Mouse (Mus musculus) midbrain, embryonic 15.5 days (tissue): Measurements from ENCODE around the gene Lzts3. TPM values are rescaled to one million over a fixed set of nuclear protein-coding genes. Genes with fewer than 3 reads are reported as not detected.
"Not testable (repeated sequence)": the region's sequence is repeated elsewhere in the genome, so short reads cannot be mapped to it uniquely, and the experiment has no call there.

Experiments
- ATAC-seq: fragments of 200-750 bp; cut with Nextera tagmentation; replicated peaks from 2 replicates; pipeline ENCODE4 v1.8.0; 2017; ENCODE audit warnings: moderate TSS enrichment
- H3K27ac ChIP-seq: fragments of 300-500 bp; sonication (generic); 2 replicates; pipeline ENCODE4 v1.5.1; 2015; ENCODE audit warnings: mild to moderate bottlenecking, inconsistent platforms
- H3K27me3 ChIP-seq: fragments of 300-500 bp; sonication (generic); replicated peaks from 2 replicates; pipeline ENCODE4 v1.6.1; 2015; ENCODE audit warnings: inconsistent platforms
- H3K36me3 ChIP-seq: fragments of 300-500 bp; sonication (generic); replicated peaks from 2 replicates; pipeline ENCODE4 v1.6.1; 2015; ENCODE audit warnings: inconsistent platforms
- H3K4me1 ChIP-seq: fragments of 300-500 bp; sonication (generic); 2 replicates; pipeline ENCODE4 v1.6.1; 2015; ENCODE audit warnings: inconsistent platforms
- H3K4me2 ChIP-seq: fragments of 300-500 bp; sonication (generic); 2 replicates; pipeline ENCODE4 v1.6.1; 2015; ENCODE audit warnings: inconsistent platforms, mild to moderate bottlenecking, moderate library complexity
- H3K4me3 ChIP-seq: fragments of 300-500 bp; sonication (generic); 2 replicates; pipeline ENCODE4 v1.5.1; 2015; ENCODE audit warnings: mild to moderate bottlenecking, inconsistent platforms
- H3K9ac ChIP-seq: fragments of 300-500 bp; sonication (generic); 2 replicates; pipeline ENCODE4 v1.6.1; 2015; ENCODE audit warnings: mild to moderate bottlenecking, inconsistent platforms
- H3K9me3 ChIP-seq: fragments of 300-500 bp; sonication (generic); 2 replicates; pipeline ENCODE4 v1.6.1; 2016; ENCODE audit warnings: inconsistent platforms
- WGBS: fragments of 180-500 bp; shearing (Covaris S2); methylation state at CpG from one replicate; pipeline ENCODE4 v1.1.7; 2015; ENCODE audit warnings: mixed read lengths; 5-methylcytosine and 5-hydroxymethylcytosine counted together
- polyA plus RNA-seq: library from polyadenylated mRNA; unstranded; fragments of >200 nt; fragmentation: Nextera tagmentation; extraction: Ambion mirVana; gene quantifications from 2 replicates; pipeline ENCODE4 v1.2.1, GENCODE M21; 2015

Gene Lzts3
- polyA plus RNA-seq, 1 experiment from 2014 or later = 17.9 TPM

DNA sequence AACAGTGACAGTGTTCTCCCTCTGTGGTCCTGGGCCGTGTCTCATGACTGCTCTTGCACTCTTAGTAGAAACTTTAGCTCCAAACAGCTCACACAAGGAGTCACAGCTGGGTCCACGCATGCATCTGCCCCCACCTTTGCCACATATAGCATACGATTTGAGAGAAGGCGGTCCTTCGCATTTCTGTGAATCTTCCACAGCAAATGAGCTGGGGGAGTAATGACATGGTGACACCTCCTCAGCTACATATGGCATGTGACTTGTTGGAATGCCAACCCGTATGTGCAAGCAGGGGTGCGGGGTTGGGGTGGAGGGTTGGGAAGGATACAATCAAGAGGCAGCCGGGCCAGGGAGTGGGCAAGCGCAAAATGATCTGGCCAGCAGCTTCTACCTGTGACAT, 13.9 kb upstream of the Lzts3 start:
- no peak overlapping the region for H3K27ac ChIP-seq
- H3K4me1 ChIP-seq = no peaks in the 10 kb centered on the region
- H3K9ac ChIP-seq = no peak overlapping the region
- no peaks in the 10 kb centered on the region for H3K27me3 ChIP-seq
- no peak overlapping the region for H3K4me3 ChIP-seq
- no peak for ATAC-seq
- 93% methylated on average over 9 of the region's 9 CpGs for WGBS
- no peak overlapping the region for H3K4me2 ChIP-seq
- H3K9me3 ChIP-seq = no peaks in the 10 kb centered on the region
- peaks cover 38% of the 10 kb centered on the region for H3K36me3 ChIP-seq

DNA sequence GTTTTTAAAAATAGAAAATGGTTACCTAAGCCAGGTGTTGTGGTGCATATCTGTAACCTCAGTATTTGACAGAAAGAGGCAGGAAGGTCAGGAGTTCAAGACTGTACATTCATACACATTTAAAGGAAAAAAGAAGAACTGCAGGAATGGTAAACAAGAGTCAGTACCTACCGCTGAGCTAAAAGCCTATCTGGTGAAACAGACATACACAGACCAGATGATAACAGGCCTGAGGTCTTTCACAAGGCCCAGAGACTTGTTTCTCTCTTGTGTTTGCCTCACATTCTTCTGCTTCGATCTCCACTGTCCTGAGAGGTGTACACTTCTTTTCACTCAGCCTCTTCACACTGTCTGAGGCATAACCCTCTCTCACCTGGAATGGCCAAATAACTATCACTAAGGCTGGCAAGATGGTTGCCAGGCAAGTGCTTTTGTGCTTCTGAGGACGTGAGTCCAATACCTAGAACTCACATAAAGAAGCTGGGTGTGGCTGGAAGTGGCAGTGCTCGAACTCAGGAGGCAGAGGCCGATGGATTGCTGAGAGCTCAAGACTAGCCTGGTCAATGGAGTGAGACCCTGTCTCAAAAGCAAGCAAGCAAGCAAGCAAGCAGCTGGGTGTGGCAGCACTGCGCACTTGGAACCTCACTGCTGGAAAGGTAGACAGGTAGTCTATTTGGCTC, 13.2 kb upstream of the Lzts3 start:
- no peaks in the 10 kb centered on the region for H3K27me3 ChIP-seq
- no peak overlapping the region for H3K27ac ChIP-seq
- no peak overlapping the region for H3K9ac ChIP-seq
- H3K4me3 ChIP-seq = no peak overlapping the region
- no peaks in the 10 kb centered on the region for H3K9me3 ChIP-seq
- WGBS = 94% methylated on average over 6 of the region's 6 CpGs
- peaks cover 41% of the 10 kb centered on the region for H3K36me3 ChIP-seq
- H3K4me2 ChIP-seq = no peak overlapping the region
- no peaks in the 10 kb centered on the region for H3K4me1 ChIP-seq
- no peak for ATAC-seq

DNA sequence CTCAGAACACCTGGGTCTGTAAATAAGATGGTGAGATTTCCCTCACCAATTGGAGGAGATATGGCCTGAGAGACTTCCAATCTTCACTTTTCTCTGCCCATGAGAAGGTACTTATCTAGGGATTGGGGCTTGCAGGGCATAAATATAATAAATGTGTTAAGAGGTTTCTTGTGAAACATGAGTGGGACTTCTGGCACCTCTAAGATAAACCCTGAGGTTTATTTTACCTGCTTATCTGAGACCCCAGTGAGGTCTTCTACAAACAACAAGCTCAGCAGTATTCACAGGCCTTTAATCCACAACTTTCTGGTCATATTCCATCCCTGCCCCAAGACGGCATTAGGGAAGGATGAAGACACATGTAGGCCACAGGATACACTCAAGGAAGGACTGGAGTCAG, 11.2 kb upstream of the Lzts3 start:
- no peaks in the 10 kb centered on the region for H3K27me3 ChIP-seq
- no peaks in the 10 kb centered on the region for H3K9me3 ChIP-seq
- H3K4me1 ChIP-seq = no peaks in the 10 kb centered on the region
- H3K27ac ChIP-seq = no peak overlapping the region
- H3K4me3 ChIP-seq = no peak overlapping the region
- H3K9ac ChIP-seq = no peak overlapping the region
- peaks cover 45% of the 10 kb centered on the region for H3K36me3 ChIP-seq
- no peak overlapping the region for H3K4me2 ChIP-seq
- WGBS = 84% methylated on average over 1 of the region's 1 CpGs
- ATAC-seq = no peak

DNA sequence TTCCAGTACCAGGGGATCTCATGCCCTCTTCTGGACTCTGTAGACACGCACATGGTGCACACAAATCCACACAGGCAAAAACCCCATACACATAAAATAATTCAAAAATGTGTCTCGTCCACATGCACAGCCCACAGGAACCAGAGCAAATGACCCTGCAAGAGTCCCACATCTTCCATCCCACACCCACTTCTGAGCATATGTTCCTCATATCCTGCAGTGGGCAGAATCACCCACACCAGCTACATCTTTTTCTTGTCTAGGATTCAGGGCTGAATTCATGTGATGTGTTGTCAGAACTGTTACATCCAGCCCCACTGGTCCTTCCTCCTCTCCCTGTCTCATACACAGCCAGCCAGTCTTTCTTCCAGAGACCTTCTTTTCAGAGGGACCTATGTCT, 10.7 kb upstream of the Lzts3 start:
- Histone ChIP-seq H3K36me3 (peaks cover 41% of the 10 kb centered on the region), H3K9me3 (no peaks in the 10 kb centered on the region), H3K4me3 (no peak overlapping the region), H3K4me2 (no peak overlapping the region), H3K4me1 (no peaks in the 10 kb centered on the region), H3K27ac (no peak overlapping the region), H3K9ac (no peak overlapping the region), H3K27me3 (no peaks in the 10 kb centered on the region)
- WGBS = 94% methylated on average over 2 of the region's 2 CpGs
- ATAC-seq = no peak

DNA sequence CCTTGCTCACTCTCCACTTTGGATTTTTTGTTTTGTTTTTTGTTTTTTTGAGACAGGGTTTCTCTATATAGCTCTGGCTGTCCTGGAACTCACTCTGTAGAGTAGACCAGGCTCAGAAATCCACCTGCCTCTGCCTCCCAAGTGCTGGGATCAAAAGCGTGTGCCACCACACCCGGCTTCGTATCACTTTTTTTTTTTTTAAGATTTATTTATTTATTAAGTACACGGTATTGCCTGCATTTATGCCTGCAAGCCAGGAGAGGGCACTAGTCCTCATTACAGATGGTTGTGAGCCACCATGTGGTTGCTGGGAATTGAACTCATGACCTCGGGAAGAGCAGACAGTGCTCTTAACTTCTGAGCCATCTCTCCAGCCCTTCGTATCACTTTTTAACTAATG, 6.4 kb upstream of the Lzts3 start:
- 81% methylated on average over 6 of the region's 6 CpGs for WGBS
- H3K4me3 ChIP-seq = not testable (repeated sequence)

DNA sequence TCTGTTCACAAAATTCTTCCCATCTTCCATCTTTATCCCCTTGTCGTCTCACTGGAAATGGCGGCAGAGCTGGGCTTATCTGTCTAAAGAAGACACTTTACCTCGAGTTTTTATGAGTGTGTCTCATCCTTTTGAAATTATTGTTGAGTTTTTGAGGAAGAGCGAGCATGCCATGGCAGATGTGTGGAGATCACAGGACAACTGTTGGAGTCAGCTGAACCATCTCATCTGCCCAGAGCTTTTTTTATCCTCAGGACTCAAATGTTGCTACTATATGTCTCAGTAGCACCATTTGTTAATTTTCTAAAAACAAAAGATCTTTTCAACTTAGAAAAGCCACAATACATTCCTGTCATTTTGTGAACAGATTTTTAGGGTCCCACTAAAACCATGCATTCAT, 2.6 kb upstream of the Lzts3 start:
- Histone ChIP-seq H3K9ac (no peak overlapping the region), H3K36me3 (no peaks in the 10 kb centered on the region), H3K4me2 (no peak overlapping the region), H3K27ac (no peak overlapping the region), H3K27me3 (no peaks in the 10 kb centered on the region), H3K4me1 (peaks cover 16% of the 10 kb centered on the region), H3K9me3 (no peaks in the 10 kb centered on the region), H3K4me3 (no peak overlapping the region)
- 87% methylated on average over 4 of the region's 4 CpGs for WGBS
- ATAC-seq = no peak

More for the DNA sequence above, 6.4 kb upstream of the Lzts3 start:
- H3K36me3 ChIP-seq = peaks cover 16% of the 10 kb centered on the region; the same call in 1 of the 2 replicates
- H3K9me3 ChIP-seq, H3K27ac ChIP-seq, H3K9ac ChIP-seq, H3K27me3 ChIP-seq, H3K4me1 ChIP-seq, ATAC-seq, H3K4me2 ChIP-seq: not testable (repeated sequence)

DNA sequence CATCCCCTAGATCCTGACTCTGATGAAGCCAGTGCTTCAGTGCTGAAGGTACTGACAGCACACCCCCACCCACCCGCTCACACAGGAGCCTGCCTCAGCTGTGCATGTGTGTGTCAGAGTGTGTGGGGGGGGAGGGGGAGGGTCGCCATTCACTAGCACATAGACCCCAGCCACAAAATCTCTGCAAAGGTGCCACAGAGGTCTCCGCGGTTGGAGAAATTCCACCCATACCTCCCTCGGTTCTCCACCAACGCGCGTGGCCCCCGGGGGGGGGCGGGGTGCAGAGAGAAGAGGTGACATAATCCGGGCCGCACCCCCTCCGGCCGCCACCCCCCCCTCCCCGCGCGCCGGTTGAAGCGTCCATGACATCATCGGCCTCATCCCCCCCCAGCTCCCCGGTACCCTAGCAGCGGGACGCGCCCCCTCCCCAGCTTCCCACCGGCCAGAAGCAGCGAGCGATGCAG, 374 bp downstream of the Lzts3 start:
- WGBS = under 1% methylated on average over 16 of the region's 27 CpGs
- H3K27ac ChIP-seq = peak overlapping the region; percentile 79
- peak overlapping the region; percentile 76 for H3K9ac ChIP-seq
- peak overlapping the region; percentile 77 for H3K4me2 ChIP-seq
- peak; percentile 89 for ATAC-seq
- peak overlapping the region; percentile 81 for H3K4me3 ChIP-seq
- no peaks in the 10 kb centered on the region for H3K36me3 ChIP-seq
- peaks cover 14% of the 10 kb centered on the region for H3K27me3 ChIP-seq
- no peaks in the 10 kb centered on the region for H3K9me3 ChIP-seq
- H3K4me1 ChIP-seq = peaks cover 16% of the 10 kb centered on the region

DNA sequence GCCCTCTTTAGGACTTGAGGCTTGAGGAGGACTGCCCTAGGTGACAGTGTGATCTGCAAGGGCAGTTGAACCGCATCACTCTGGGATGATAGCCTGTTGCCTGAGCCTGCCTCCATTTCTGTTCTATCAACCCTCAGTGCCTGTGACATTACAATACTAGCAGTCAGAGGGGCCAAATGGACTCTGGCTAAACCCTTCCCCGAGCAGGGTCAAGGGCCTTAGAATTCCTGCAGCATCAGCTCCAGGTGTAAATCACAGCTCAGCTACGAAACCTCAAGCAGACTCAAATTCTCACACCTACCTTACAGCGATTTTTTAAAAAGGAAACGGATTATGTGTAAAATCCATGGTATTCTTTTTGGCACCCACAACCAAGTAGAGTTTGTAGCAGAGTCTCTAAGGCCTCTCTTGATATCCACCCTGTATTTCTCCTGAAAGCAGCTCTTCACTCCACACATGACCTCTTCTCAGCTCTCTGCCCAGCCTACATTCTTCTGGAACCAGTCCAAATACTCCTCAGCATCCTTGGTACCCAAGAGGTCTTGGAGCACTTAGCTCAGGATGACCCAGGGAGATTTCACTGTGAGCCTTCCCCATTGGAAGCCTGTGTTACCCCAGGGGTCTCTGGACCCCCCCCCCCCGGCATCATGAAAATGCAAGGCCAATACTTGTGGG, 1.1 kb downstream of the Lzts3 start:
- peak overlapping the region; percentile 76 for H3K9ac ChIP-seq
- H3K27me3 ChIP-seq = peaks cover 22% of the 10 kb centered on the region
- 77% methylated on average over 6 of the region's 6 CpGs for WGBS
- H3K4me2 ChIP-seq = peak overlapping the region; percentile 77
- H3K4me1 ChIP-seq = peaks cover 16% of the 10 kb centered on the region
- H3K36me3 ChIP-seq = no peaks in the 10 kb centered on the region
- H3K4me3 ChIP-seq = peak overlapping the region; percentile 81
- H3K9me3 ChIP-seq = no peaks in the 10 kb centered on the region
- H3K27ac ChIP-seq = no peak overlapping the region
- ATAC-seq = no peak

DNA sequence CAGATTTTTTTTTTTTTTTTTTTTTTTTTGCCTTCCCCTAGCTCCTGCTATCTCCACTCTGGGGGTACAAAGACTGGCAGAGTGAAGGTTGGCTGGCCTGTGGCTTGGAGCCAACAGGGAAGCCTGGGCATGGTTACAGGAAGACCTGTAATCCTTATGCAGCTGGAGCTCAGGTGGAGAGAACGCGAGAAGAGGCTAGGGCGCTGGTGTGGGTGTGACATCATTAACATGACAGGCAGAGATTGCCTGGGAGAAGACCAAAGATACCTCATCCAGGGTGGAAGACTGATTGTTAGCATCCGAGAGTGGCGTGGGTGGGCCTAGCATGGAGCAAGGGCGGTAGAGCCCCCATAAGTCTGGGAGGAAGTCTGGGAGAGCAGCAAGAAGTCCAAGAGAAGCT, 3.3 kb downstream of the Lzts3 start:
- peaks cover 33% of the 10 kb centered on the region for H3K4me1 ChIP-seq
- no peaks in the 10 kb centered on the region for H3K9me3 ChIP-seq
- ATAC-seq = no peak
- H3K4me3 ChIP-seq = no peak overlapping the region
- no peaks in the 10 kb centered on the region for H3K36me3 ChIP-seq
- H3K27me3 ChIP-seq = peaks cover 44% of the 10 kb centered on the region
- WGBS = 84% methylated on average over 6 of the region's 6 CpGs
- no peak overlapping the region for H3K9ac ChIP-seq
- H3K4me2 ChIP-seq = no peak overlapping the region
- no peak overlapping the region for H3K27ac ChIP-seq

DNA sequence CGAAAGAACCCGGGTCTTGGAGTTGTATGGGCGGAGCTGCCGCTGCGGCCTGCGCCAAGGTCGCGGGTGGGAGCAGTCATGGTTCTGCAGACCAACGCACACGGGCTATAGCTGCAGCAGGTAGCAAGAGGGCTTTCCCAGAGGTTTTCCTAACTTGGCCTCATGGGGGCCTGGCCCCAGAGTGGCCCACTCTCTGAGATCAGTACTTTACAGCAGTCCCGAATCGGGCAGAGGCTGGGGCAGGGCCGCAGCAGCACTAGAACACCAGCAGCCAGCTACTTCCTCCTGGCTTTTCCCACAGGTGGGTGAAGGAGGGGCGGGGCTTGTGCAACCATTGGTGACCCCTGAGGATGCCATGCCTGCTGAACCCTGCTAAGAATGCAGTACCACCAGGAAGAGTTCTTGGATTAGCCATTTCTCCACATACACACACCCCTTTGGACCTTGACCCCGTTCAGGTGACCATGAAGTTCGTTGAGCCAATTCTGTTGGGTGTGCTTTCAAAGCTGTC, 4.4 kb downstream of the Lzts3 start:
- H3K9me3 ChIP-seq = no peaks in the 10 kb centered on the region
- H3K4me2 ChIP-seq = no peak overlapping the region
- peaks cover 52% of the 10 kb centered on the region for H3K27me3 ChIP-seq
- no peak for ATAC-seq
- H3K4me1 ChIP-seq = peaks cover 35% of the 10 kb centered on the region
- no peak overlapping the region for H3K9ac ChIP-seq
- H3K27ac ChIP-seq = no peak overlapping the region
- H3K4me3 ChIP-seq = no peak overlapping the region
- 37% methylated on average over 16 of the region's 16 CpGs for WGBS
- H3K36me3 ChIP-seq = no peaks in the 10 kb centered on the region

DNA sequence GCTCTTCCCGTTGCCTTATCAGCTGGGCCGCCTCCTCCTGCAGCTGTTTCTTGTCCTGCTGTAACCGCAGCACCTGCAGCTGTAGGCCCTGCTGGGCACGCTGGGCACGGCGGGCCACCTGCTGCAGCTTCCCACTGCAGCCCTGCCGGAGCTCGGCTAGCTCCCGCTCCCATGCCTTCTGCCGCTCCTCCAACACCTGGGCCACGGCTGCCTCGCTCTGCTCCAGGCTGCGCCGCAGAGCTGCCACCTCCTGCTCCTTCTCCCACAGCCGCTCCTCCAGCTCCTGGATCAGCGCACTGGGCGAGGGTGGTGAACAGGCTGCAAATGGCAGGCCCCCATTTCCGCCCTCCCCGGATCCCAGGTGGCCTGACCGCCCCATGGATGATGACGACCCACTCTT, 6.8 kb downstream of the Lzts3 start:
- WGBS = 17% methylated on average over 21 of the region's 21 CpGs
- Histone ChIP-seq H3K36me3 (no peaks in the 10 kb centered on the region), H3K27me3 (peaks cover 52% of the 10 kb centered on the region), H3K4me3 (no peak overlapping the region), H3K9me3 (no peaks in the 10 kb centered on the region), H3K9ac (no peak overlapping the region), H3K4me2 (no peak overlapping the region), H3K4me1 (peaks cover 20% of the 10 kb centered on the region), H3K27ac (no peak overlapping the region)
- no peak for ATAC-seq

DNA sequence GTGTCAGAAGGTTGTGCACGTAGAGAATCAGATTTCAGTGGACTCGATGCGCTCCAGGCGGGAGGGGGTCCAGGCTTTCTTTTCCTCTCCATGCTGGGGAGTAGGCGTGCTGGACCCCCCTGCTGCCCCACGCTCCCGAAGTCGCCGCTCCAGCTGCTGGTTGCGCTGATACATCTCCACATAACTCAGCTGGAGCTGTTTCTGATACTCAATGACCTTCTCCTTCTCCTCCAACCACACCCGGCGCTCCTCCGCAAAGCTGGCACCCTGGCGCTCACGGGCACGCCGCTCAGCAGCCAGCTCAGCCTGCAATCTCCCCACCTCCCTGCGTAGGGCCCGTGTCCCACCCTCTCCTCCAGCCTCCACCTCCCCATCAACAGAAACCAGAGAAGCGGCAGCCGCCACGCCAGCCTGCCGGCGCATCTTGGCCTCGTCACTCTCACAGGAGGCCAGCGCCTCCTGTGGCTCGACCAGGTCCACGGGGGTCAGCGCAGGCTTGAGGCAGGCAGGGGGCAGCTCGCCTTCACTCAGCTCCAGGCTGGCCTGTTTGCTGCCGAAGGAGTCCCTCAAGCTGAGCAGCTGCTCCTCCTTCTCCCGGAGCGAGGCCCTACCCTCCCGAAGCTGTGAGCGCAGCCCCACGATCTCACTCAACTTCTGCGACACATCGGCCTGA, 7.7 kb downstream of the Lzts3 start:
- peaks cover 52% of the 10 kb centered on the region for H3K27me3 ChIP-seq
- H3K9ac ChIP-seq = no peak overlapping the region
- H3K4me2 ChIP-seq = peak overlapping the region; percentile 46
- WGBS = 7% methylated on average over 38 of the region's 38 CpGs
- peaks cover 23% of the 10 kb centered on the region for H3K4me1 ChIP-seq
- H3K27ac ChIP-seq = no peak overlapping the region
- ATAC-seq = no peak; the same call in 1 of the 2 replicates
- no peaks in the 10 kb centered on the region for H3K36me3 ChIP-seq
- H3K9me3 ChIP-seq = no peaks in the 10 kb centered on the region
- H3K4me3 ChIP-seq = peak overlapping the region; percentile 15; the same call in 1 of the 2 replicates
